Mouse (Mus musculus): ENCODE measurements around the gene Ugt1a6b. TPM values are rescaled to one million over a fixed set of nuclear protein-coding genes. Genes with fewer than 3 reads are reported as not detected.

Gene Ugt1a6b
- polyA plus RNA-seq, 1 experiment from 2014 or later: 5.2 TPM

DNA sequence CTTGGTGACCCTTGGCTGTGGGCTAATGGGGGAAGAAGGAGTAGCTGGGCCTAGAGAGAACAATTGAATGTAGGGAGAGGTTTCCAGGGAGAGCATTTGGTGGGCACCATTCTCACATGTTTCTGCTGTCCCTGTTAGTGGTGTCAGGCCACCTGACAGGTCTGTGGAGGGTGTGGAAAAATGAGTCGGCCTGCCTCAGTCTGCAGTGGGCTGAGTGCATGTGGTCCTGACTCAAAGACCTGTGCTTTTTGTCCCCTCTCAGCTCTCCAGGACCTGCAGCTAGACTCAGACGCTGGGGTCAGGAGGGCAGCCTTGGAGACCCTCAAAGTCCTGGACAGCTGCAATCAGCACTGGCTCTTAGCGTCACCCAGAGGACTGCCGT lies 156.6 kb downstream of the Ugt1a6b start:
- WGBS: 72% methylated on average over 4 of the region's 4 CpGs
- Histone ChIP-seq H3K9me3 (ENCODE audit: control insufficient read depth, low read length) (peaks cover 15% of the 10 kb centered on the region), H3K9ac (ENCODE audit: low read length) (peak overlapping the region; percentile 5), H3K27me3 (ENCODE audit: control insufficient read depth, insufficient read depth, low read length) (no peaks in the 10 kb centered on the region), H3K4me3 (ENCODE audit: low read depth, low read length) (no peak overlapping the region), H3K4me1 (replicated peaks; ENCODE audit: control insufficient read depth, insufficient read depth) (peaks cover 21% of the 10 kb centered on the region), H3K4me2 (replicated peaks; ENCODE audit: low read depth) (no peak overlapping the region), H3K27ac (replicated peaks) (peak overlapping the region; percentile 13; the same call in 1 of the 2 replicates), H3K36me3 (ENCODE audit: control insufficient read depth, insufficient read depth, low read length) (peaks cover 51% of the 10 kb centered on the region)
- ATAC-seq (ENCODE audit: low FRiP score, low TSS enrichment) (no peak), DNase-seq (ENCODE audit: low spot score) (no peak)
- TF ChIP-seq CTCF (IDR thresholded peaks at IDR 0.05; ENCODE audit: low read depth): no peak
- TF ChIP-seq EP300 (optimal IDR thresholded peaks at IDR 0.05): no peak

DNA sequence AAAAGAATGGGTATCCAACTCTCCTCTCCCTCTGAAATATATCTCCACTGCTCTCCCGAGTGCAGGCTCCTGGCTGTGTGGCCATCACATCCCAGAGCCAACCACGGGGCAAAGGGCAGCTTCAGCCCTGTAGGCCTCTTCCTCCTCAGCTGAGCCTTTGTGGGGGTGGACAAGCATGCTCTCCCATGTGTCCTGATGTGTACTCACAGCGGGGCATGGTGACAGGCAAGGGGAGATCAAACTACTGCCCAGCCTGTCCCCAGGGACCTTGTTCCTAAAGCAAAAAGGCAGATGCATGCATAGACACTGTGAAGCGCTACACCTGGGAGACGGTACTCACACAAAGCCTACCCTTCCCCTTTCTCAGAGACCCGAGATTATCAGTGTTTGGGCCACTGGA lies 157.1 kb downstream of the Ugt1a6b start:
- 72% methylated on average over 6 of the region's 6 CpGs for WGBS
- TF ChIP-seq EP300 (optimal IDR thresholded peaks at IDR 0.05) (no peak), CTCF (IDR thresholded peaks at IDR 0.05; ENCODE audit: low read depth) (no peak)
- Histone ChIP-seq H3K27me3 (ENCODE audit: control insufficient read depth, insufficient read depth, low read length) (no peaks in the 10 kb centered on the region), H3K36me3 (ENCODE audit: control insufficient read depth, insufficient read depth, low read length) (peaks cover 56% of the 10 kb centered on the region), H3K4me3 (ENCODE audit: low read depth, low read length) (no peak overlapping the region), H3K9ac (ENCODE audit: low read length) (peak overlapping the region; percentile 5), H3K9me3 (ENCODE audit: control insufficient read depth, low read length) (peaks cover 10% of the 10 kb centered on the region), H3K27ac (replicated peaks) (peak overlapping the region; percentile 13; the same call in 1 of the 2 replicates), H3K4me1 (replicated peaks; ENCODE audit: control insufficient read depth, insufficient read depth) (peaks cover 21% of the 10 kb centered on the region), H3K4me2 (replicated peaks; ENCODE audit: low read depth) (0 out of 2 replicates have a peak overlapping the region, but pooled peaks have one; percentile 0)
- ATAC-seq (ENCODE audit: low FRiP score, low TSS enrichment) (0 out of 2 replicates have a peak, but pooled peaks have one; percentile 2), DNase-seq (ENCODE audit: low spot score) (no peak)

DNA sequence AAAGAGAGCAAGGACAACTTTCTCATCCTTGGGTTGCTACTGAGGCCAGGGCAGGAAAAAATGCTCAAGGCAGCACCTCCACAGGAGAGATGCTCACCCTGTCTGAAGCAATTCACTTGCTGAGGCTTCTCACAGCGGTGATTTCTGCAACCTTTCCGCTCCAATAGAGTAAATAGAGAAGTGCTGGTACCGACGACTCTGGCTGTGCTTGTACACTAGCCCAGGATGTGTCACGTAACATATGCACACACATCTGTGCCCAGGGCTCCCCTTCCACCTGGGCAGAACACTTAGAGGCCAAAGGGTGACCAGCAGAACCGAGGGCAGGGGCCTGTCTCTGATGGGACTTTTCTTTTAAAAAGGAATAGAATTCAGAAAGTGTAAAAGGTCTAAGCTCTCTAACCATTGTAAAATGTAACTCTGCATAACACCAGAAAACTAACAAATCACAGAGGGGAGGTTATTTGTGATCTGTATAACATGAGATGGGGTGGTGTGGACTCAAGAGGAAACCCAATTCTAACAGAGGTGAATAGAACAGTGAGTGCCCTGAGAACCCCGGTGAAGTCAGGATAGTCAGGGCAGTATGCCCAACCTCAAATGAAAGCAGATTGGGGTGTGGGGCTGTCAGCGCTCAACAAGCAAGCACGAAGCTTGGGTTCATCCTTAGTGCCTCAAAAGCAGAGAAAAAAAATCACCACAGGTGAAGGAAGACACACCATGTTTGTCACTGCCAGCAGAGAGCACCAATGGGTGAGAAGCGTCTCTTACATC lies 157.7 kb downstream of the Ugt1a6b start:
- no peak overlapping the region; the same call in 1 of the 2 replicates for H3K9ac ChIP-seq (ENCODE audit: low read length)

DNA sequence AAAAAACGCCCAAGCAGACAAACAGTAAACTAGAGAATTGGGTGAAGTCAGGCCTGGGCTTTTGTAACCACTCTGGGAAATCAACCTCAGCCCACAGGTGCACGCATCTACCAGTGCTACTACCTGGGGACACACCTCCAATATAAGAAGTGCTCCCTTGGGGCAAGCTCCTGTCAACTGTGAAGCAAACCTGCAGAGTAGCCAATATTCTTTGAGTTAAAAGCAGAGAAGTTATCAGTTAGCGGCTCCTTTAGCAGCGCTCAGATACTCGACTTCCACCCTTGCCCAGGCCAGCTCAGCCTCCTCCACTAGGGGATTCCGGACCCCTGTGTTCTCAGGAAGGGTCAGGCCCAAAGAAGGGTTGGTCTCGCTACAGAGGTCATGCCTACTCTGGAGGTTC lies 158.7 kb downstream of the Ugt1a6b start:
- Histone ChIP-seq H3K4me1 (replicated peaks; ENCODE audit: control insufficient read depth, insufficient read depth) (peaks cover 19% of the 10 kb centered on the region), H3K9me3 (ENCODE audit: control insufficient read depth, low read length) (peaks cover 4% of the 10 kb centered on the region; the same call in 1 of the 2 replicates), H3K27ac (replicated peaks) (peak overlapping the region; percentile 31), H3K4me2 (replicated peaks; ENCODE audit: low read depth) (no peak overlapping the region), H3K4me3 (ENCODE audit: low read depth, low read length) (no peak overlapping the region), H3K9ac (ENCODE audit: low read length) (no peak overlapping the region), H3K27me3 (ENCODE audit: control insufficient read depth, insufficient read depth, low read length) (no peaks in the 10 kb centered on the region), H3K36me3 (ENCODE audit: control insufficient read depth, insufficient read depth, low read length) (peaks cover 71% of the 10 kb centered on the region)
- ATAC-seq (ENCODE audit: low FRiP score, low TSS enrichment): no peak
- TF ChIP-seq CTCF (IDR thresholded peaks at IDR 0.05; ENCODE audit: low read depth) (no peak), EP300 (optimal IDR thresholded peaks at IDR 0.05) (no peak)
- WGBS: 79% methylated on average over 7 of the region's 7 CpGs
- no peak for DNase-seq (ENCODE audit: low spot score)

More for the DNA sequence above, 157.7 kb downstream of the Ugt1a6b start:
- ATAC-seq (ENCODE audit: low FRiP score, low TSS enrichment) (no peak), DNase-seq (ENCODE audit: low spot score) (no peak)
- Histone ChIP-seq H3K36me3 (ENCODE audit: control insufficient read depth, insufficient read depth, low read length) (peaks cover 62% of the 10 kb centered on the region), H3K9me3 (ENCODE audit: control insufficient read depth, low read length) (peaks cover 9% of the 10 kb centered on the region), H3K4me2 (replicated peaks; ENCODE audit: low read depth) (no peak overlapping the region), H3K4me3 (ENCODE audit: low read depth, low read length) (no peak overlapping the region), H3K27me3 (ENCODE audit: control insufficient read depth, insufficient read depth, low read length) (no peaks in the 10 kb centered on the region), H3K27ac (replicated peaks) (no peak overlapping the region), H3K4me1 (replicated peaks; ENCODE audit: control insufficient read depth, insufficient read depth) (peaks cover 21% of the 10 kb centered on the region)
- TF ChIP-seq EP300 (optimal IDR thresholded peaks at IDR 0.05): no peak
- TF ChIP-seq CTCF (IDR thresholded peaks at IDR 0.05; ENCODE audit: low read depth): no peak
- 78% methylated on average over 10 of the region's 10 CpGs for WGBS

DNA sequence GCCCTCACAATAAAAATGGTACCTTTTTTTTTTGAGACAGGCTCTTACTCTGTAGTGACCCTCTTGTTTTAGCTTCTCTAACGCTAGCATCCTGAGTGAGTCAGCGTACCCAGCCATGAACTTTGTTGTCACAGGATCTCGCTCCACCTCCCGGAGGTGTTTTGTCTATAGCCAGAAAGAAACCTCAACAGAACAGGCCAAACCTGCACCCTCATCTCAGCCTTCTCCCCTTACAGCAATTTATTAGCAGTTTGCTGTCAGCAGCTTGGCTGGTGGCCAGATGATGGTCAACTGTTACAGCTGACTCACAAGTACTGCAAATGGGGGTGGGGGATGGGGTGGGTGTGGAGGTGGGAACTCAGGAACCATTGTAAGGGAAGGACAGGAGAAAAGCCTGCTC lies 159.2 kb downstream of the Ugt1a6b start:
- peaks cover 19% of the 10 kb centered on the region for H3K4me1 ChIP-seq (replicated peaks; ENCODE audit: control insufficient read depth, insufficient read depth)
- peak overlapping the region; percentile 31; the same call in 1 of the 2 replicates for H3K27ac ChIP-seq (replicated peaks)
- ATAC-seq (ENCODE audit: low FRiP score, low TSS enrichment): peak; percentile 53
- no peak overlapping the region for H3K4me2 ChIP-seq (replicated peaks; ENCODE audit: low read depth)
- no peak overlapping the region for H3K9ac ChIP-seq (ENCODE audit: low read length)
- no peaks in the 10 kb centered on the region for H3K9me3 ChIP-seq (ENCODE audit: control insufficient read depth, low read length)
- no peak for TF ChIP-seq EP300 (optimal IDR thresholded peaks at IDR 0.05)
- 0 out of 2 replicates have a peak, but pooled peaks have one; percentile 13 for TF ChIP-seq CTCF (IDR thresholded peaks at IDR 0.05; ENCODE audit: low read depth)
- DNase-seq (ENCODE audit: low spot score): peak; percentile 86
- WGBS: 43% methylated on average over 4 of the region's 4 CpGs
- H3K4me3 ChIP-seq (ENCODE audit: low read depth, low read length): no peak overlapping the region
- peaks cover 77% of the 10 kb centered on the region for H3K36me3 ChIP-seq (ENCODE audit: control insufficient read depth, insufficient read depth, low read length)
- no peaks in the 10 kb centered on the region for H3K27me3 ChIP-seq (ENCODE audit: control insufficient read depth, insufficient read depth, low read length)

DNA sequence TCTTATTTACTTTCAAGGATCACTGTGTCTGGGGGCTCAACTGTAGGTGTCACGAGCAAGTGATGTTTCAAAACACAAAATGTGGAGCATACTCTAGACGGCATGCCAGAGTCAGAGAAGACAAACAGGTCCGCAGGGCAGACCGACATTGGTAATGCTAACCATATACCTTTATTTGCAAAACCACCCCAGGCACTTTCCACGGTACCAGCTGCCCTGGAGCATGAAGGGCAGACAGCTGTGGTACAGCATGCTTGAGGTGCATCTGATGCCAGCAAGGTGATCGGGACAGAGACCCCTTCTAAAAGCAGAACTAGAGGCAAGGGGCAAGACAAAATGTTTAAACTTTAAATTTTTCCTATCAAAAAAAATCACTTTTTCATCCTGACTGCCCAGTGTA lies 159.9 kb downstream of the Ugt1a6b start:
- H3K4me3 ChIP-seq (ENCODE audit: low read depth, low read length): no peak overlapping the region
- DNase-seq (ENCODE audit: low spot score): no peak
- WGBS: 65% methylated on average over 6 of the region's 6 CpGs
- ATAC-seq (ENCODE audit: low FRiP score, low TSS enrichment): no peak
- H3K9me3 ChIP-seq (ENCODE audit: control insufficient read depth, low read length): no peaks in the 10 kb centered on the region
- H3K9ac ChIP-seq (ENCODE audit: low read length): 0 out of 2 replicates have a peak overlapping the region, but pooled peaks have one; percentile 0
- H3K27me3 ChIP-seq (ENCODE audit: control insufficient read depth, insufficient read depth, low read length): no peaks in the 10 kb centered on the region
- TF ChIP-seq CTCF (IDR thresholded peaks at IDR 0.05; ENCODE audit: low read depth): no peak
- TF ChIP-seq EP300 (optimal IDR thresholded peaks at IDR 0.05): no peak
- no peak overlapping the region for H3K4me2 ChIP-seq (replicated peaks; ENCODE audit: low read depth)
- H3K27ac ChIP-seq (replicated peaks): peak overlapping the region; percentile 9
- H3K36me3 ChIP-seq (ENCODE audit: control insufficient read depth, insufficient read depth, low read length): peaks cover 84% of the 10 kb centered on the region
- H3K4me1 ChIP-seq (replicated peaks; ENCODE audit: control insufficient read depth, insufficient read depth): peaks cover 19% of the 10 kb centered on the region
